Mouse (Mus musculus) spleen, postnatal 10 days (tissue): ENCODE data around the gene Tpmt.

Experiments
- DNase-seq, 2 experiments: peaks; one replicate each; pipeline ENCODE4 v3.0.0; 2021 to 2022; ENCODE audit warnings: low spot score in 2 of 2

Gene Tpmt

GRCm38 (mm10) chr13:46975930-46976329 is 68.6 kb downstream of the Tpmt start:
- no peak for DNase-seq

- no peak for DNase-seq
Observed at GRCm38 (mm10) chr13:46975031-46975551, 69.4 kb downstream of the Tpmt start.
